Mouse (Mus musculus): Measurements from ENCODE around the gene Dut. TPM values are rescaled to one million over a fixed set of nuclear protein-coding genes. Genes with fewer than 3 reads are reported as not detected.

Gene Dut
- total and polyA plus RNA-seq, 3 experiments = 146 to 331 (median 276) TPM

DNA sequence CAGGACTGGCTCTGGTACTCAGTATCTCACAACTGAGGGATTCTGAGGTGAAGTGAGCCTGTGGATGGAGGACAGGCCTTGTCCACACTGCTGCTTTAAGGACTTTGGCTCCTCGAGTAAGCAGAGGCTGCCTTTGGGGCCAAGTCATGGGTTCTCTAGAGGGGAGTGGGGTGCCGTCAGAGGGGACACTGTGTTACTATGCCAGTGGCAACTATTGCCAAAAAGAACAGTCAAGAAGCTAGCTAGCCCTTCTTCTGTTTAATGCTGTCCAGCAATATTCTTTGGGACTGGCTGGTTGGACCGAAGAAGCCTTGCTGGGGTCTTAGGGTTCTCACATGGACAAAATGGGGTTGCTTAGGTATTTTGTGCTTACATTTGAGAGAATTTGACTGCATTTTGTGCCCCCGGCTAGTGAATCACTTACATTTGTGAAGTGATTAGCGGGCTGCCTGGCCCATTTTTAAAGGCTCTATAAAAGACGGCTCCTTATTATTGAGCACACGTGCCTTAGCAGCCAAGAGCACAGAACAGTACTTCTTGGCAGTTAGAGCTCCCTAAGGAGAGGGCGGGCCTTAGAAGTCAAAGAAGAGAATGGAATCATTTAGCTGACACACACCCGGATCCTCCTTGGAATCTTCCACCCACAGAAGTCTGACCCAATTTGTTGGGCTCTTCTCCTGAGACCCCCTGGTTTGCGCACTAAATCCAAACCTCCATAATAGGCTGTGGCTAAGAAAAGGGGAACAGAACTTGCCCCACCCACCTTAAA is 43.4 kb downstream of the Dut start:
- Histone ChIP-seq H3K79me2 (ENCODE audit: control insufficient read depth, insufficient read depth, low read length, poor library complexity) (no peaks in the 10 kb centered on the region), H3K4me3 (ENCODE audit: control insufficient read depth in 1 of 2, insufficient read depth in 1 of 2, low read depth in 2 of 2, low read length in 2 of 2) (no peak overlapping the region), H3K9me3 (replicated peaks; ENCODE audit: insufficient read depth, low read length) (no peaks in the 10 kb centered on the region), H3K4me1 (ENCODE audit: control insufficient read depth in 1 of 2, insufficient read depth in 2 of 2, low read length in 2 of 2) (no peaks in the 10 kb centered on the region), H3K36me3 (ENCODE audit: control insufficient read depth in 1 of 2, insufficient read depth in 2 of 2, low read length in 2 of 2) (no peaks in the 10 kb centered on the region), H3K27me3 (ENCODE audit: control insufficient read depth in 1 of 2, insufficient read depth in 2 of 2, low read length in 2 of 2) (peaks cover 0 to 4% of the 10 kb centered on the region in 2 experiments; a peak in 3 of 4 replicates), H3K27ac (ENCODE audit: control insufficient read depth, low read depth, low read length) (no peak overlapping the region), H3K9ac (ENCODE audit: control insufficient read depth, low read depth, low read length, poor library complexity, severe bottlenecking) (no peak overlapping the region)
- TF ChIP-seq CHD2 (IDR thresholded peaks at IDR 0.05; ENCODE audit: low read length) = no peak
- no peak for TF ChIP-seq ELF1 (IDR thresholded peaks at IDR 0.05; ENCODE audit: low read depth, low read length)
- no peak for TF ChIP-seq GATA1 (IDR thresholded peaks at IDR 0.05; ENCODE audit: low read depth, low read length)
- TF ChIP-seq USF1 (IDR thresholded peaks at IDR 0.05; ENCODE audit: low read depth, low read length) = no peak
- TF ChIP-seq TAL1 (IDR thresholded peaks at IDR 0.05; ENCODE audit: low read length) = no peak
- TF ChIP-seq HCFC1 (IDR thresholded peaks at IDR 0.05; ENCODE audit: low read depth, low read length) = no peak
- no peak for TF ChIP-seq ZMIZ1 (IDR thresholded peaks at IDR 0.05; ENCODE audit: low read depth, low read length)
- TF ChIP-seq USF2 (IDR thresholded peaks at IDR 0.05; ENCODE audit: borderline replicate concordance in 1 of 2, insufficient read depth in 1 of 2, low read depth in 1 of 2, low read length in 2 of 2) = no peak
- no peak for TF ChIP-seq NRF1 (IDR thresholded peaks at IDR 0.05; ENCODE audit: insufficient read depth, low read depth, low read length, poor library complexity, severe bottlenecking)
- TF ChIP-seq MAX (IDR thresholded peaks at IDR 0.05; ENCODE audit: low read length) = no peak
- no peak for TF ChIP-seq SMC3 (IDR thresholded peaks at IDR 0.05; ENCODE audit: low read depth, low read length)
- no peak for TF ChIP-seq CHD1 (IDR thresholded peaks at IDR 0.05; ENCODE audit: low read depth, low read length)
- no peak for TF ChIP-seq E2F4 (IDR thresholded peaks at IDR 0.05; ENCODE audit: borderline replicate concordance, low read depth, low read length)
- TF ChIP-seq RAD21 (IDR thresholded peaks at IDR 0.05; ENCODE audit: low read depth, low read length) = no peak
- TF ChIP-seq POLR2AphosphoS2 (IDR thresholded peaks at IDR 0.05; ENCODE audit: low read length) = no peak
- TF ChIP-seq ZKSCAN1 (IDR thresholded peaks at IDR 0.05; ENCODE audit: low read depth, low read length) = no peak
- TF ChIP-seq POLR2AphosphoS5 (IDR thresholded peaks at IDR 0.05; ENCODE audit: borderline replicate concordance, low read depth, low read length) = no peak
- TF ChIP-seq GABPA (IDR thresholded peaks at IDR 0.05; ENCODE audit: low read depth, low read length) = no peak
- TF ChIP-seq CTCF (IDR thresholded peaks at IDR 0.05 in 2 of 3, conservative IDR thresholded peaks at IDR 0.05 in 1 of 3; ENCODE audit: control insufficient read depth in 1 of 3, insufficient read depth in 1 of 3, low read depth in 2 of 3, low read length in 3 of 3, poor library complexity in 1 of 3, severe bottlenecking in 1 of 3) = no peak
- no peak for TF ChIP-seq UBTF (IDR thresholded peaks at IDR 0.05; ENCODE audit: borderline replicate concordance, insufficient read depth, low read depth, low read length)
- no peak for DNase-seq (ENCODE audit: low read depth, low spot score)
